Mouse (Mus musculus) heart, adult 8-10 months (tissue): ENCODE measurements around the gene Cecr2. TPM values are rescaled to one million over a fixed set of nuclear protein-coding genes. Genes with fewer than 3 reads are reported as not detected.
"Not testable (repeated sequence)": the region's sequence is repeated elsewhere in the genome, so short reads cannot be mapped to it uniquely, and the experiment has no call there.

Source experiments
- DNase-seq: peaks from one replicate; pipeline ENCODE4 v3.0.0; 2022; ENCODE audit warnings: low spot score
- total RNA-seq, 4 experiments: library from RNA; stranded (reverse); gene quantifications; 2 replicates each; pipeline ENCODE4 v1.2.4; 2022

Gene Cecr2
- total RNA-seq, 4 experiments from 2014 or later, result 9.2 to 22.1 (median 14.6) TPM

DNA sequence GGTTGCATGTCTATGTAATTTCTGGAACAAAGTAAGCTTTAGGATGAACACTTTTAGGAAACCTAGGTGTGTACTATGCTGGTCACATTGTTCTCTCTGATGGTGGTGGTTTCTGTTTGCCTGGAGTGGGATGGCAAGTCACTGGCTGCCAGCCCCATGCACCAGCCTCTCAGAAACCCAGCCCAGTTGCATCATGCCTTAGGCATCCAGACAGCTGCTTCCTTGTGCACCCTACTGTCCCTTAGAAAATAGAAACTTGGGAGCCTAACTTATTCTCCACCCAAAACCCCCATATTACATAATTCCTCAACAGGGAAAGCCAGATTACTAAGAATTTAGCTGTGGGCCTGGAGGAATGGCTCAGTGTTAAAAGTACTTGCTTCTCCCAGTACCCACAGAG is 105.9 kb downstream of the Cecr2 start:
- DNase-seq, result peak; percentile 7

GRCm38 (mm10) chr6:120773149-120773628 is 107.0 kb downstream of the Cecr2 start, which contains the start of gene Slc25a18:
Gene Slc25a18 (plus strand): TSS chr6:120773578.
- DNase-seq, result no peak

- no peak for DNase-seq
Measured at GRCm38 (mm10) chr6:120773763-120774162, 107.6 kb downstream of the Cecr2 start.

GRCm38 (mm10) chr6:120776286-120776685 is 110.1 kb downstream of the Cecr2 start:
- no peak for DNase-seq

GRCm38 (mm10) chr6:120777533-120777932 is 111.4 kb downstream of the Cecr2 start:
- no peak for DNase-seq

DNA sequence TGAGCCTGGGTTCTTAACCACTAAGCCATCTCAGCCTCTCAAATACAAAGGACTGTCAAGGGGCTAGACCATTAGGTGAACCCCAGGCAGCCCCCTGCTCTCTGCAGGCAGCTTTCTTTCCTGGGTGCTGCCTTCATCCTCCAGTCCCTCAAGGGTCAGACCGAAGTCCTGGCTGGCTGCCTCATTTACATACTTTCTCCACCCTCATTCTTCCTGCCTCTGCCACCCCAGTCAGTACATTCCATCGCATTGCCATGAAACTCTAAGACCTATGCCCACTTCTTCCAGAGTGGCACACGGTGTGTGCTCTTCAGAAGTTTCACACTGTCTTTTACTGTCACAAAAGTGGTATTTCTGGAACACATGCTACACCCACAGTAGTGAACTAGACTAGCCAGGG is 112.1 kb downstream of the Cecr2 start:
- DNase-seq, result no peak

GRCm38 (mm10) chr6:120782948-120783347 is 116.8 kb downstream of the Cecr2 start:
- DNase-seq, result no peak

- no peak for DNase-seq
Measured at GRCm38 (mm10) chr6:120784351-120784750, 118.2 kb downstream of the Cecr2 start.

- no peak for DNase-seq
Measured at GRCm38 (mm10) chr6:120788068-120788607, 122.0 kb downstream of the Cecr2 start.

GRCm38 (mm10) chr6:120788904-120789303 is 122.7 kb downstream of the Cecr2 start:
- no peak for DNase-seq

- no peak for DNase-seq
Measured at GRCm38 (mm10) chr6:120790153-120790552, 124.0 kb downstream of the Cecr2 start.

- DNase-seq, result no peak
Measured at GRCm38 (mm10) chr6:120790717-120791116, 124.5 kb downstream of the Cecr2 start.

GRCm38 (mm10) chr6:120792947-120793346 is 126.8 kb downstream of the Cecr2 start:
- no peak for DNase-seq

GRCm38 (mm10) chr6:120795422-120796086 is 129.4 kb downstream of the Cecr2 start:
- DNase-seq, result no peak

GRCm38 (mm10) chr6:120796111-120796510 is 129.9 kb downstream of the Cecr2 start:
- no peak for DNase-seq

DNA sequence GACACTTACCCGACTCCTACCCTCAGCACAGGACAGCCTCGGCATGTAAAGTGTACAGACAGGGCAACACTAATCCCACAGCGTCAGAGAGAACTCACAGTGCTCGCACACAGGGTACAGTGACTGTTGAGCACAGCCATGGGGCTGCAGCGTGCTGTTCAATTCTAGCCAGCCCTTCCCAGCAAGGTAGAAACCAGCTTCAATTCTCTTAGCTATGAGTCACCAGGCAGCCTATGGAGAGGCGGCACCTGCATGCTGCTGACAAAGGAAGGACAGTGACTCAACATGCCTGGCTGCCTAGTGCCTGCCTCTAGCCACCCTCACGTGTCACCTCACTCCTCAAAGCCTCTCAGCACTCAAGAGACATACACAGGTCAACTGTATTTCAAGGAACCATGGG is 131.8 kb downstream of the Cecr2 start:
- no peak for DNase-seq

DNA sequence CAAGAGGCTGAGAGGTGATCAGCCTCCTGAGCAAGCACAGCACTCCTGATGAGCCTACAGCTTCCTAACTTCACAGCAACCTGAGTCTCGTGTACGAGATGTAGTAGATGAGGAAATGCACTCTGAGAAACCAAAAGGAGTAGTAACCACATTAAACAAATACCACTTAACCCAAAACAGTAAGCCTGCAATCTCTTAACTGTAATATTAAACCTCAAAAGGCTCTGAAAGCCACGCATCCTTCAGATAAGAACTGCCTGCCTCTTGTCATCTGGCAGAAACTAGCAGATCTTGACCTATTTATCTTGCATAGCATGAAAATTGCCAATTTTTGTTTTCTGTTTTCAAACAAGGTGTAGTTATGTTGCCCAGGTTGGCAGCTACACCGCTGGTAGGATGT is 132.7 kb downstream of the Cecr2 start:
- no peak for DNase-seq

GRCm38 (mm10) chr6:120799581-120800041 is 133.4 kb downstream of the Cecr2 start:
- no peak for DNase-seq

- no peak for DNase-seq
Measured at GRCm38 (mm10) chr6:120806999-120807737, 141.0 kb downstream of the Cecr2 start.

GRCm38 (mm10) chr6:120807738-120808081 is 141.5 kb downstream of the Cecr2 start:
- no peak for DNase-seq

DNA sequence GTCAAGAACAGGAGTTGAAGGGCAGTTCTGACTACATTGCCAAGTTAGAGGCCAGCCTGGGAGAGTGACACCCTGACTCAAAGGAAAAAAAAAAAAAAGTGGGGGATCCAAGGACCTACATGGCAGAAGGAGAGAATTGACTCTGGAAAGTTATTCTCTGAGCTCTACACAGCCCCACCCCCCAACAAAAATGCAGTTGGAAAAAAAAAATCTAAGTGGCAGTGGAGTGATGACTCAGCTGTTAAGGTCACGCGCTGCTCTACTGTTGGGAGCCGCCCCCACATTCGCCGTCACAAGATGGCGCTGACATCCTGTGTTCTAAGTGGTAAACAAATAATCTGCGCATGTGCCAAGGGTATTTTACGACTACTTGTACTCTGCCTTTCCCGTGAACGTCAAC is 145.8 kb downstream of the Cecr2 start:
- not testable (repeated sequence) for DNase-seq

DNA sequence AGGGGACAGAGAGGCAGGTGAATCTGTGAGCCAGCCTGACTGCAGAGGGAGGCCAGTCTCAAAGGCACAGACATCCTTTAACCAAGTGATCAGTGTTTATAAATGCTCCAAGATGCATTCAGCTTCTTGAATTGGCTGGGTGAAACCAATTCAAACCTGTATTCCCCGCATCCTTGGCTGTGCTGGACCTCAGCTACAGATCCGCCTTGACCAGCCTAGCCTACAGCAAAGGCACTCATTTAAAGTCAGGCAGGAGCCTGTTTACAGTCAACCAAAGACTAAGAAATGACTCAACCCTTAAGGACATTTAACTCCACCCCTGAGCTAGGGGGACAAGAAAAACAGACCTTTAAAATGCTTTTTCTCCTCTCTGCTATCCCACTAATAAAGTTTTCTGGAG is 153.1 kb downstream of the Cecr2 start:
- no peak for DNase-seq

- DNase-seq, result no peak
Measured at GRCm38 (mm10) chr6:120820144-120820543, 154.0 kb downstream of the Cecr2 start.
